Mouse (Mus musculus) thymus, postnatal 4 days (tissue): Measurements from ENCODE around the gene Olfr1153.

Source experiments
- DNase-seq: peaks from one replicate; pipeline ENCODE4 v3.0.0; 2021

Gene Olfr1153

DNA sequence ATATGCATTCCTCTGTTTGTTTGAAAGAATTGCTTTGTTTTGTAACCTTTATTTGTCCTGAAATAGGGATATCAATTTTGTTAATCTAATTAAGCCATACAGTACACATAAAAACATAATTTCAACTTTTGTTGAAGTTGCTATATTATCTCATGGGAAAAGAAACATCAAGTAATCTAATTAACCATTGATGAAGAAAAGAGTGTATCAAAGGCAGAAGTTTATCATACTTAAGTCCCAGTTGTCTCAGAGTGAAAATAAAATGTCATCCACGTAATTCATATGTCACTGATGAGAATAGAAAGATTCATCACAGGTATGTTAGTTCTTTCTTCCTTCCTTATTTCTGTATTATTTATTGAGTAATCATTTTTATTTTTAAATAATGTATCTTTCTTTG is at the start of gene Olfr1153:
TSS of gene Olfr1153 (plus strand) at position 301 of the 400 bp plus-strand sequence.
- no peak for DNase-seq

DNA sequence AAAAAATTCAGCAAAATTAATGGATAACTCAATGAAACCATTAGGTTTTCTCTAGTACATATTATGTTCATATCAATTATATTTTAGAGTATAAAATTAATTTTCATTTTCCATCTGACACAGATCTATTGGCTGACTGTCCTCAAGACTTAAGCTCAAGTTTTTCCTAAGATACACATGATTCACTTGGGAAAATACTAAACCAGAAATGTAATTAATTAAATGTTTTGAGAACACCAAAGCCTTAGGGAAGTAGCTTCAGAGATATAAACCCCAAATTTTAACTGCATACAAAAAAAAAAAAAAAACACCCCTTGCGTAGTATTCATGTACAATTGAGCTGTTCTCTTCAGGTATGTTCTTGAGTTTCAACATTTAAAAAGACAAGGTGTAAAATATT is 39.2 kb upstream of the Olfr1153 start, which contains the start of gene Olfr1151:
TSS of gene Olfr1151 (plus strand) at position 301 of the 400 bp plus-strand sequence.
- no peak for DNase-seq

DNA sequence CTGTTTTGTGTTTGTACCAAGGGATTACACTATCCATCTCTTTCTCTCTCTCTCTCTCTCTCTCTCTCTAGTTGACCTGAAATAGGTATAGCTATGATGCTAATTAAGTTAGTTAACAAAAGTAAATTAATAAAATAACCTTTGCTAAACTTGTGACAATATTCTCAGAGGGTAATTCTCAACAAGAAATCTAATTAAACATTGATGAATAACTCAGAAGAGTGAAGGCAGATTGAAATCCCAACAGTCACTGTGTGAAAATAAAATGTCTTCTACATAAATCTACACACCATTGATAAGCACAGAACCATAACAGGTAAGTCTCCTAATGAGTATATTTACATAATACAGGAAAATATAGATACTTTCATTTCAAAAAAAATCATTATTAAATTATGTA is 28.6 kb upstream of the Olfr1153 start, which contains the start of gene Olfr1152:
TSS of gene Olfr1152 (plus strand) at position 301 of the 400 bp plus-strand sequence.
- DNase-seq: no peak

DNA sequence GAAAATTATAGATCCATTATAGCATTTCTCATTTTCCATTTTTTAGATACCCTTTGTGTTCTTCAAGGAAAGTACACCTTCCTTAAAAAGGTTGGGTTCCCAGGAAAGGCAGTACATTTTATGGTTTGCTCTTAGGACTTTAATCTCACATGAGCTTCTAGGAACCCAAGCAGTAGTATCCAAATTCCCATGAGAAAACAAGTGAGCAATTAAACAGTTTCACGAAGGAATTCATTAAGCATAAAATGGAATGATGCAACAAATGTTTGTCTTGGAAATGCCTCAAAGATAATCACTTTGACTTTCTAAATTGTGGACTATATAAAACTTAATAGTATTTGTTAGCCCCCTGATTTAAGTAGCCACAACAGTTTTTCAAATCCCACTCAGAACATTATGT is 10.3 kb downstream of the Olfr1153 start, which contains the start of gene Olfr1154:
TSS of gene Olfr1154 (minus strand) at position 101 of the 400 bp plus-strand sequence.
- no peak for DNase-seq

DNA sequence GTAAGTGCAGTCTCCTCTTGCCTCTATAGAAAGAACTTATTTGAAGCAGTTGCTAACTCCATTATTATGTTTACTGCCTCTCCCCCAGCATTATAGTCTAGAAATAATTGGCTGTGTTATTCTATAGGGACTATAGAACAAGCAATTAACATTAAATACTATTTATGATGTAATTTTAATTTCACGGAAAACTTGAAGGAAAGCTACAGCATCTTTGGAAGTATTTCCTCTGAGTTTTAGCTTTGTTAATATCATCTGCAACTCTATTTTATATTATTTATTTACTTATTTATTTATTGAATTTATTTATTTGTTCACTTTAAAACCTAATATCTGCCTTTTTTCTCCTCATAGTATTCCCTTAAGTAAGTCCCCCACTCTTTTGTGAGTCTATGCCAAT is 50.3 kb downstream of the Olfr1153 start, which contains the start of gene Olfr1155:
TSS of gene Olfr1155 (minus strand) at position 101 of the 400 bp plus-strand sequence.
- DNase-seq: no peak
